Mouse (Mus musculus) C2C12 (cell line): ENCODE results near the gene Hist2h3c1.
A peak's percentile ranks its signal among the peaks of the same experiment; 100 is the strongest.

ENCODE experiments used
- CTCF ChIP-seq: IDR thresholded peaks from one replicate; pipeline ENCODE4 v1.5.1; 2011; ENCODE audit not compliant: control insufficient read depth, insufficient read depth, insufficient read length
- MAX ChIP-seq: IDR thresholded peaks from one replicate; pipeline ENCODE4 v1.6.1; 2011; ENCODE audit warnings: mild to moderate bottlenecking, control low read depth
- MYOD1 ChIP-seq: IDR thresholded peaks from one replicate; pipeline ENCODE4 v1.6.1; 2011; ENCODE audit warnings: low read depth; ENCODE audit not compliant: control insufficient read depth, insufficient read length
- USF1 ChIP-seq: IDR thresholded peaks from one replicate; pipeline ENCODE4 v1.6.1; 2011; ENCODE audit warnings: low read depth, mild to moderate bottlenecking, control low read depth, moderate library complexity

DNA sequence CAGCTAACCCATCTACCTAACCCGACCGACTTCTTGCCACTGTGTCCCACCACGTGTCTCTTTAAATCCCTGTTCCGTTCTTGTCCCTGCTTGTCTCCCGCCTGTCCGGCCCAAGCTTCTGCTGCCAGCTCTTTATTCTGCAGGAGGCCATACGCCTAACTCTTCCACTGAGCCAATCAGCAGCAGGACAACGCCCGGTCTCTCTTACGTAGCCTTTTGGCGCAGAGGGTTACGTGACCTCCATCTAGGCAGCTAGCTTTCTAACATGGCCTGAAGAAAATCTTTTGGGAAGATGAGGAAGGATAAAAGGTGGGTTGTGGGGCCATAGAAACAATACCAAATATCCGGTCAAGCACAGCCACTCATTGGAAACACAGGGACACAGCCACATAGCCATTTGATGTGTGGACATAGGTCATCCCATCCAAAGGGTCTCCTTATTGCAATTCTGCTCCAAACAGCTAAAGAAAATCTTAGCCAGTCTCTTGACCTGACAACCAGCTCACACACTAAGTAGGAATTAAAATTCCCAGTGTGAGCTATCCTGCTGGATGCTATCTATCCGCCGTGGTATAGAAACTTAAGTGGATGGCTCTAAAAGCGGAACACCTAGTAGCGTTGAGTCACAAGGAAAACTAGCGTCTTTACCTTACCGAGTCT is 15.9 kb downstream of the Hist2h3c1 start:
- TF ChIP-seq CTCF (no peak), USF1 (peak; percentile 50), MYOD1 (no peak), MAX (peak; percentile 90)
